8 mouse cellular contexts compared by ENCODE assay signal in the genomic region with DNA sequence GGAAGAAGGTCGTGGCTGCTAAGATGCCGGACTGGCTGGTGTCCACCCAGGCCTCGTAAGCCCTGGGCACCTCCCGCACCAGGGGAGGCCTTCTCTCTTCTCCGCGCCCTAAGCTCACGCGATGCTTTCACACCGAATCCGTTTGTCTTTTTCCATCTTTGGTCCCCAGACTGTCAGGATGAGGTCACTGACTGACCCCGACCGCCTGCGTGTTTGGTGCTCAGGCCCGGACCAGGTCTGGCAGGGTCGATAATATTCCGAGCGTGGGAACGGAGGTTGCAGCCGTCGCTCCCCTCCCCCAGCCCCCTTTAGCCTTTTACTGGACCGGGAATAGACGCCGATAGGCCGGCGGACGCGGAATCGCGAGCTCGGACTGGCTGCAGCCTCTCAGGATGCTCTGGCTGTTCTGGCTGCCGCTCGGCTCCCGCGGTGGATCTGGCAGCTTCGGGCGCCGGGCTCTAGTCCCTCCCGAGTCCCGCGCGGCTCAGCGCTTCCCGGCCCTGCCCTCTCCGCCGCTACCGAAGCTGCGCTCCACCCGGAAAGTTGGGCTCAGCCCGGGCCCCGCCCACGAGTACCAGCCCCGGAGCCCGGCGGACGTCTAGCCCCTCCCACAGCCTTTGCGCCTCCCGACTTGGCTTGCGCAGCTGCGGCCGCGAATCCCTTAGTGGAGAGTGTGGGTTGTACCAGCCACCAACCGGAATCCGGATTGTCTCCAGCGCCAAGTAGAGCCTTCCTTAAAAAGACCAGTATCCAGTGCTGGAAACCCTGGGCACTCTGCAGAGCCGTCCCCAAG. TPM values are rescaled to one million over a fixed set of nuclear protein-coding genes. Genes with fewer than 3 reads are reported as not detected.
DNase-seq lines count a peak whose midpoint lies in the region; ATAC-seq and TF ChIP-seq lines count a peak whose summit lies in the region.

No protein-coding gene starts in this region.

- peak; percentile 91 for ATAC-seq in hindbrain, postnatal 0 days
- ATAC-seq in megakaryocyte, adult 5-6 weeks (ENCODE audit: poor library complexity, severe bottlenecking): peak; percentile 77

- H3K9ac ChIP-seq in hindbrain, postnatal 0 days (replicated peaks; ENCODE audit: low read length): peak overlapping the region; percentile 77

- H3K4me2 ChIP-seq in hindbrain, postnatal 0 days (ENCODE audit: low read depth, low read length): peak overlapping the region; percentile 93

- no peak for TF ChIP-seq CTCF in cortical plate, adult 2 months (IDR thresholded peaks at IDR 0.05; ENCODE audit: extremely low read depth, insufficient read depth, low read length)
- no peak; the same call in 1 of the 2 replicates for TF ChIP-seq CTCF in hindbrain, postnatal 0 days (IDR thresholded peaks at IDR 0.05; ENCODE audit: low read depth)

- no peaks in the 10 kb centered on the region for H3K9me3 ChIP-seq in hindbrain, postnatal 0 days (ENCODE audit: low read length)

- H3K4me3 ChIP-seq in cortical plate, adult 2 months (ENCODE audit: insufficient read depth, low read length): peak overlapping the region; percentile 94
- H3K4me3 ChIP-seq in hindbrain, postnatal 0 days (ENCODE audit: low read length): peak overlapping the region; percentile 67

- no peaks in the 10 kb centered on the region for H3K36me3 ChIP-seq in hindbrain, postnatal 0 days (ENCODE audit: insufficient read depth, low read length)

- WGBS in hindbrain, postnatal 0 days: under 1% methylated on average over 62 of the region's 65 CpGs

- no peaks in the 10 kb centered on the region for H3K27me3 ChIP-seq in hindbrain, postnatal 0 days (ENCODE audit: insufficient read depth, low read length)

- TF ChIP-seq POLR2A in cortical plate, adult 2 months (IDR thresholded peaks at IDR 0.05; ENCODE audit: extremely low read depth, insufficient read depth, low read length): 0 out of 2 replicates have a peak, but pooled peaks have one; percentile 25

- DNase-seq in adipocyte (ENCODE audit: low spot score): peak; percentile 94
- peak; percentile 90 to 92 for DNase-seq in gastrocnemius, adult 8-10 months (ENCODE audit: low spot score in 2 of 2)
- peak; percentile 95 for DNase-seq in hindbrain, postnatal 0 days (ENCODE audit: low spot score)
- peak; percentile 84 to 94 for DNase-seq in left cerebral cortex, adult 8-10 months (ENCODE audit: low spot score in 2 of 2)
- peak; percentile 97 for DNase-seq in right cerebral cortex, adult 18-20 months
- DNase-seq in urinary bladder, adult 2 months (ENCODE audit: low spot score): peak; percentile 90

- H3K27ac ChIP-seq in cortical plate, adult 2 months (ENCODE audit: insufficient read depth, low read length): peak overlapping the region; percentile 85
- H3K27ac ChIP-seq in hindbrain, postnatal 0 days: peak overlapping the region; percentile 93

- peaks cover 18% of the 10 kb centered on the region for H3K4me1 ChIP-seq in cortical plate, adult 2 months (ENCODE audit: control insufficient read depth, insufficient read depth, low read length)
- peaks cover 28% of the 10 kb centered on the region for H3K4me1 ChIP-seq in hindbrain, postnatal 0 days (ENCODE audit: insufficient read depth, low read length)

RNA-seq across cellular contexts. Expression of gene Slc35e4, which starts 1.0 kb away (rescaled TPM):
- polyA plus RNA-seq in cortical plate, adult 2 months (2012; rRNA removed): 20.7 and 21.7 TPM in 2 replicates
- 10 to 100 TPM; 19.5 to 24.6 (median 21.4) TPM for total RNA-seq in gastrocnemius, adult 8-10 months (2022)
- total RNA-seq in hindbrain, postnatal 0 days (2014; rRNA removed): 48.6 and 52.4 TPM in 2 replicates
- 23.5 and 25.8 TPM in 2 replicates for polyA plus RNA-seq in hindbrain, postnatal 0 days (2015; fragmentation: Nextera tagmentation; extraction: Ambion mirVana)
- total RNA-seq in left cerebral cortex, adult 8-10 months (2022): 10 to 100 TPM; 17.3 to 20.6 (median 19.9) TPM
- 4.0 and 4.1 TPM in 2 replicates for total RNA-seq in megakaryocyte, adult 5-6 weeks (2015)
- total RNA-seq in megakaryocyte, adult 5-6 weeks (2017): 7.4 and 7.9 TPM in 2 replicates
- polyA plus RNA-seq in urinary bladder, adult 2 months (2012; rRNA removed): 10.4 and 13.0 TPM in 2 replicates

RNA-seq across cellular contexts. Expression of gene Tcn2, which starts 18.4 kb away (rescaled TPM):
- 32.0 and 33.7 TPM in 2 replicates for polyA plus RNA-seq in cortical plate, adult 2 months (2012; rRNA removed)
- total RNA-seq in gastrocnemius, adult 8-10 months (2022): 10 to 100 TPM; 11.6 to 17.3 (median 13.2) TPM
- total RNA-seq in hindbrain, postnatal 0 days (2014; rRNA removed): 35.8 and 39.4 TPM in 2 replicates
- 29.3 and 30.8 TPM in 2 replicates for polyA plus RNA-seq in hindbrain, postnatal 0 days (2015; fragmentation: Nextera tagmentation; extraction: Ambion mirVana)
- total RNA-seq in left cerebral cortex, adult 8-10 months (2022): 10 to 100 TPM; 17.0 to 37.4 (median 23.1) TPM
- total RNA-seq in megakaryocyte, adult 5-6 weeks (2015): 108 and 109 TPM in 2 replicates
- total RNA-seq in megakaryocyte, adult 5-6 weeks (2017): 57.0 and 66.9 TPM in 2 replicates
- polyA plus RNA-seq in urinary bladder, adult 2 months (2012; rRNA removed): 101 and 110 TPM in 2 replicates

RNA-seq across cellular contexts. Expression of gene Dusp18, which starts 18.5 kb away (rescaled TPM):
- polyA plus RNA-seq in cortical plate, adult 2 months (2012; rRNA removed): 19.3 and 19.4 TPM in 2 replicates
- total RNA-seq in gastrocnemius, adult 8-10 months (2022): 10 to 100 TPM in 3 of 4 experiments, 1 to 10 TPM in 1; 7.3 to 18.4 (median 14.0) TPM
- 14.4 and 16.9 TPM in 2 replicates for total RNA-seq in hindbrain, postnatal 0 days (2014; rRNA removed)
- polyA plus RNA-seq in hindbrain, postnatal 0 days (2015; fragmentation: Nextera tagmentation; extraction: Ambion mirVana): 15.4 and 16.3 TPM in 2 replicates
- 10 to 100 TPM; 17.5 to 19.6 (median 18.1) TPM for total RNA-seq in left cerebral cortex, adult 8-10 months (2022)
- total RNA-seq in megakaryocyte, adult 5-6 weeks (2015): 0.41 and 0.49 TPM in 2 replicates
- total RNA-seq in megakaryocyte, adult 5-6 weeks (2017): 0.08 and 0.44 TPM in 2 replicates
- 2.5 and 3.0 TPM in 2 replicates for polyA plus RNA-seq in urinary bladder, adult 2 months (2012; rRNA removed)

RNA-seq across cellular contexts. Expression of gene 4921536K21Rik, which starts 18.6 kb away (rescaled TPM):
- 0.25 and 0.29 TPM in 2 replicates for polyA plus RNA-seq in cortical plate, adult 2 months (2012; rRNA removed)
- under 1 TPM; 0.11 to 0.36 (median 0.15) TPM for total RNA-seq in gastrocnemius, adult 8-10 months (2022)
- 0.21 and 0.90 TPM in 2 replicates for total RNA-seq in hindbrain, postnatal 0 days (2014; rRNA removed)
- polyA plus RNA-seq in hindbrain, postnatal 0 days (2015; fragmentation: Nextera tagmentation; extraction: Ambion mirVana): 0.41 and 0.42 TPM in 2 replicates
- under 1 TPM; 0.21 to 0.86 (median 0.57) TPM for total RNA-seq in left cerebral cortex, adult 8-10 months (2022)
- 0.09 TPM in 1 of 2 replicates, not detected in the other for total RNA-seq in megakaryocyte, adult 5-6 weeks (2015)
- total RNA-seq in megakaryocyte, adult 5-6 weeks (2017): 0.15 TPM in 1 of 2 replicates, not detected in the other
- polyA plus RNA-seq in urinary bladder, adult 2 months (2012; rRNA removed): 0.25 and 0.34 TPM in 2 replicates

RNA-seq across cellular contexts. Expression of gene Osbp2, which starts 49.8 kb away (rescaled TPM):
- polyA plus RNA-seq in cortical plate, adult 2 months (2012; rRNA removed): 129 and 131 TPM in 2 replicates
- total RNA-seq in gastrocnemius, adult 8-10 months (2022): 1 to 10 TPM in 2 of 4 experiments, under 1 TPM in 2; 0.75 to 1.6 (median 1.0) TPM
- total RNA-seq in hindbrain, postnatal 0 days (2014; rRNA removed): 78.3 and 87.5 TPM in 2 replicates
- 33.8 and 39.7 TPM in 2 replicates for polyA plus RNA-seq in hindbrain, postnatal 0 days (2015; fragmentation: Nextera tagmentation; extraction: Ambion mirVana)
- total RNA-seq in left cerebral cortex, adult 8-10 months (2022): 100 to 1,000 TPM; 105 to 126 (median 115) TPM
- 0.25 TPM in 1 of 2 replicates, not detected in the other for total RNA-seq in megakaryocyte, adult 5-6 weeks (2015)
- total RNA-seq in megakaryocyte, adult 5-6 weeks (2017): not detected in 2 replicates
- polyA plus RNA-seq in urinary bladder, adult 2 months (2012; rRNA removed): 0.98 and 2.0 TPM in 2 replicates

Comparison
In these comparisons a context has a peak if more than half of its experiments do, and no peak if none do; other contexts are left out.
1. Peak in every context shown above with its lines: DNase-seq, ATAC-seq, H3K4me3 ChIP-seq and H3K27ac ChIP-seq.
2. RNA of gene Dusp18, which starts 18.5 kb away (total RNA-seq): 17.5 to 19.6 TPM in left cerebral cortex, adult 8-10 months, 7.3 to 18.4 TPM in gastrocnemius, adult 8-10 months and 14.4 to 16.9 TPM in hindbrain, postnatal 0 days; 0.08 to 0.49 TPM in megakaryocyte, adult 5-6 weeks; every median in the first group is over 4 times any median in the second.